Comparison of ENCODE assay signal across 16 mouse cellular contexts in genomic region chr1:43879896-43880295, GRCm38 (mm10). TPM values are rescaled to one million over a fixed set of nuclear protein-coding genes. Genes with fewer than 3 reads are reported as not detected.
DNase-seq lines count a peak whose midpoint lies in the region.
"Had no signal": no experiment of that assay in that cellular context is flagged by ENCODE, and none has a peak within 500 bp of the region (broad histone marks: within the 10 kb centered on the region; RNA-seq: fewer than 3 reads in every experiment).

No protein-coding gene starts in this region.

- peak; percentile 8 for DNase-seq in thymus, postnatal 0 days (ENCODE audit: low spot score)
- no peak for DNase-seq in thymus, postnatal 14 days
- peak; percentile 22 for DNase-seq in induced T-regulatory cell, adult 2 months (ENCODE audit: low read depth)
- DNase-seq in naive thymus-derived CD4-positive, alpha-beta T cell, adult 2 months (ENCODE audit: low read depth) = peak; percentile 38
- DNase-seq in gastrocnemius, adult 8-10 months (ENCODE audit: low spot score in 2 of 2) = no peak
- no peak for DNase-seq in frontal cortex, postnatal 10 days (ENCODE audit: low spot score in 2 of 2)
- DNase-seq: adrenal gland, adult 2 months; adrenal gland, postnatal 10 days; adrenal gland, postnatal 25 days; cerebellum, adult 11 months; cerebellum, adult 18-20 months; cerebellum, adult 8-10 months; cerebellum, adult 9-11 months; cerebellum, postnatal 14 days; cerebellum, postnatal 36 days; embryo, embryonic 11 days had no signal

RNA-seq across cellular contexts. Expression of gene Uxs1, which starts 52.3 kb away (rescaled TPM):
- 23.5 and 25.3 TPM in 2 replicates for polyA plus RNA-seq in thymus, postnatal 0 days (2015; fragmentation: Nextera tagmentation; extraction: Ambion mirVana)
- 10 to 100 TPM in 3 of 4 experiments, 1 to 10 TPM in 1; 9.8 to 12.3 (median 10.8) TPM for total RNA-seq in gastrocnemius, adult 8-10 months (2022)

RNA-seq across cellular contexts. Expression of gene Tpp2, which starts 53.6 kb away (rescaled TPM):
- 55.2 and 55.3 TPM in 2 replicates for polyA plus RNA-seq in thymus, postnatal 0 days (2015; fragmentation: Nextera tagmentation; extraction: Ambion mirVana)
- 10 to 100 TPM; 32.0 to 38.6 (median 33.0) TPM for total RNA-seq in gastrocnemius, adult 8-10 months (2022)

Comparison
In these comparisons a context has a peak if more than half of its experiments do, and no peak if none do; other contexts are left out.
1. DNase-seq: peak in thymus, postnatal 0 days (single experiment), induced T-regulatory cell, adult 2 months (single experiment) and naive thymus-derived CD4-positive, alpha-beta T cell, adult 2 months (single experiment); none in thymus, postnatal 14 days (single experiment), gastrocnemius, adult 8-10 months (0 of 2) and frontal cortex, postnatal 10 days (0 of 2).